ENCODE assay signal across 24 mouse cellular contexts in the genomic region with DNA sequence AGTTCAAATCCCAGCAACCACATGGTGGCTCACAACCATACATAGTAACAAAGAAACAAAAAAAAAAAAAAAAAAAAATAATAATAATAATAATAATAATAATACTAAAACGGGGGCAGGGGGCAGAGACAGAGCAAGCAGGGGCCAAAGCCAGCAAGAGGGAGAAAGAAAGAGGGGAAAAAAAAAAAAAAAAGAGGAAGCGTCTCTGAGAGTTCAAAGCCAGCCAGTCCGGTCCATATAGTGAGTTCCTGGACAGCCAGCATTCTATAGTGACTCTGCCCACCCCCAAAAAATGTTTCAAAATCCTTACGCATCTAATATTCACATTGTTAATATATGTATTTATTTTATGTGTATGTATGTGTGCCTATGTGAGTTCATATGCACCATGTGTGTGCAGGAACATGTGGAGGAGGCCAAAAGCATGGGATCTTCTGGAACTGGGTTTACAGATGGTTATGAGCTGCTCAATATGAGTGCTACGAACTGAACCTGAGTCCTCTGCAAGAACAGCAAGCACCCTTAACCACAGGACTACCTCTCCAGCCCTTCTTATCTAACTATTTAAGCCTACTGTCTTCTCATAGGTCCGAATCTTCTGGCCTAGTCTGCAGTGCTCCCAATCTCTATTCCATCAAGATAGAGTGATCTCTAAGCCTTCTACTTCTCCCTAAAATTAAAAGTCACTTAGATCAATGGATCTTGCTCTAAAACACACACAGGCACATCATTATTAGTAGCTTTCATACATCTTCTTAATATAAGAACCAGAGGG. TPM values are rescaled to one million over a fixed set of nuclear protein-coding genes. Genes with fewer than 3 reads are reported as not detected.
"Had no signal": no experiment of that assay in that cellular context is flagged by ENCODE, and none has a peak within 500 bp of the region (broad histone marks: within the 10 kb centered on the region; RNA-seq: fewer than 3 reads in every experiment).

No protein-coding gene starts in this region.

- H3K4me2 ChIP-seq: lung, embryonic 15.5 days; midbrain, embryonic 11.5 days; midbrain, embryonic 13.5 days; midbrain, embryonic 15.5 days; neural tube, embryonic 12.5 days; stomach, embryonic 15.5 days had no signal

- H3K4me1 ChIP-seq: lung, embryonic 15.5 days; midbrain, embryonic 13.5 days; midbrain, embryonic 15.5 days; neural tube, embryonic 12.5 days; stomach, embryonic 15.5 days had no signal

- H3K9me3 ChIP-seq: lung, embryonic 15.5 days; midbrain, embryonic 13.5 days; midbrain, embryonic 15.5 days; neural tube, embryonic 12.5 days; stomach, embryonic 15.5 days had no signal

- H3K4me3 ChIP-seq: lung, embryonic 15.5 days; midbrain, embryonic 13.5 days; midbrain, embryonic 15.5 days; neural tube, embryonic 12.5 days; stomach, embryonic 15.5 days had no signal

- DNase-seq: liver, postnatal 0 days; lung, adult 2 months; lung, postnatal 14 days; lung, postnatal 36 days; right cerebral cortex, postnatal 14 days; thymus, adult 2 months; thymus, postnatal 25 days; thymus, postnatal 4 days had no signal

- H3K27ac ChIP-seq: lung, embryonic 15.5 days; macrophage; midbrain, embryonic 13.5 days; midbrain, embryonic 15.5 days; neural tube, embryonic 12.5 days; stomach, embryonic 15.5 days; stomach, postnatal 0 days had no signal

- H3K36me3 ChIP-seq: lung, embryonic 15.5 days; midbrain, embryonic 13.5 days; midbrain, embryonic 15.5 days; neural tube, embryonic 12.5 days; stomach, embryonic 15.5 days had no signal

- H3K27me3 ChIP-seq: lung, embryonic 15.5 days; midbrain, embryonic 13.5 days; midbrain, embryonic 15.5 days; neural tube, embryonic 12.5 days; stomach, embryonic 15.5 days had no signal

- H3K9ac ChIP-seq: liver, postnatal 0 days; lung, embryonic 15.5 days; midbrain, embryonic 13.5 days; midbrain, embryonic 15.5 days; neural tube, embryonic 12.5 days; stomach, embryonic 15.5 days had no signal

- ATAC-seq: liver, postnatal 0 days; lung, postnatal 0 days; midbrain, embryonic 13.5 days; midbrain, embryonic 15.5 days had no signal

RNA-seq across cellular contexts. Expression of a gene that starts 7.3 kb away (rescaled TPM):
- total RNA-seq: megakaryocyte, adult 5-6 weeks; midbrain, postnatal 0 days; monocyte, adult 5-6 weeks; neutrophil, adult 5-6 weeks had no signal
- polyA plus RNA-seq: liver, postnatal 0 days; lung, adult 2 months; lung, embryonic 15.5 days; lung, postnatal 0 days; macrophage; midbrain, embryonic 11.5 days; midbrain, embryonic 13.5 days; midbrain, embryonic 15.5 days; midbrain, postnatal 0 days; neural tube, embryonic 12.5 days; neural tube, embryonic 14.5 days; spleen, adult 2 months; stomach, embryonic 15.5 days; stomach, postnatal 0 days; thymus, adult 2 months; urinary bladder, adult 2 months had no signal
